Mouse (Mus musculus) cerebellum, adult 2 months (tissue): ENCODE data around the gene Dnaic1.

Experiments
- CTCF ChIP-seq: fragments of 200-500 bp; IDR thresholded peaks from 2 replicates; pipeline ENCODE4 v1.5.1; 2011; ENCODE audit warnings: low read depth, mild to moderate bottlenecking, control low read depth, low read length, moderate library complexity, borderline replicate concordance; ENCODE audit not compliant: insufficient read depth
- POLR2A ChIP-seq: fragments of 200-500 bp; IDR thresholded peaks from 2 replicates; pipeline ENCODE4 v1.6.1; 2011; ENCODE audit warnings: low read length, control low read depth, borderline replicate concordance; ENCODE audit not compliant: insufficient read depth

DNA sequence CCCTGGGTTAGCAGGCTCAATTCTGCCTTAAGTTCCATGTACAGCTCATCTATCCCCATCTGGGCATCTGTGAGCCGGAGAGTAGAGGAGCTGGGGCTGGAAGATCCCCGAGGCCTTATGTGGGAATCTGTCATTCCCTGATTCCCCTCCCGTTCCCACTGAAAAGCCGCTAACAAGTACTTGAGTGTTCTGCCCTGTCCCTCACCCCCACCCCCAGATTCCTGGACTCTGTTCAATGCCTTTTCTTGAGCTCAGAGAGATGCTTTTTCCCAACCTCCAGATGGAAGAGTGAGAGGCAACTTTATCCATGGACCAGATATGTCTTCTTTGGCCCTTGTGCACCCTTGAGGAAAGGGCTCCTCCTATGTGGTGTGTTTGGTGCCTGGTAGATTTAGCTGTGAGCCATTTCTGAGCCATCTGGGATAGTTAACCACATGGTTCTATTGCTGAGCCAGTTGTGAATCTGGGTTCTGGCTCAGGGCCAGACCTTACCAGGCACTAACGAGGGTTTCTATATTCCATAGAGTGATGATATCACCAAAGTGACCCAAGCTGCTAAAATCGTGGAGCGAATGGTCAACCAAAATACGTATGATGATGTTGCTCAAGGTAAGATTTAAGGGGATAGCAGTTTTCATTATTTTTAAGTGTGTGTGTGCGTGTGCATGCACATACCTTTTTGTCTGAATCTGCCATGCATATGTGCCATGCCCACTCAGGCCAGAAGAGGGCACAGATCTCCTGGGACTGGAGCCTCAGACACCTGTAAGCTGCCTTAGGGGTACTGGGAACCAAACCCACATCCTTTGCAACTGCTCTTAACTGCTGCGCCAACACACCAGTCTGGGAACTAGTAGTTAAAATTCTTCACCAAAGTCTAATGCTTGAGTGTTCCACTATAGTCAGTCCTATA is 40.4 kb downstream of the Dnaic1 start:
- peak; percentile 55 for TF ChIP-seq CTCF
- no peak for TF ChIP-seq POLR2A
